Mouse (Mus musculus): ENCODE measurements around the gene Ackr2.

DNA sequence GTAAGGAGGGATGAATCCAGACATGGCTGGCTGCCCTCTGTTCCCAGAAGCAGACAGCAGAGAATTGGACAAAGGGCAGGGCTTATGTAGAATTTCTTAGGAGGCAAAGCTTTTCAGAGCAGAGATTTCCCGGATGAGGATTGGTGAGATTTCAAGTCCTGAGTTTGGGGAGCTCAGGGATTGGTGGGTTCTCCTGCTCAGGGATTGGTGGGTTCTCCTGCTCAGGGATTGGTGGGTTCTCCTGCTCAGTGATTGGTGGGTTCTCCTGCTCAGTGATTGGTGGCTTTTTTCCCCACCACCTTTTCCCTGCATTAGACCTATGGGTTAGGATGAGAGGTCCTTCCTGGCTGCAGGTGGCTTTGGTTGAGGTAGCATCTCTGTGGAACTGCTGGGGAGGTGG lies 38.8 kb downstream of the Ackr2 start:
- no peak for TF ChIP-seq GATA1 (IDR thresholded peaks at IDR 0.05; ENCODE audit: low read length)
- TF ChIP-seq TAL1 (IDR thresholded peaks at IDR 0.05; ENCODE audit: low read length), result no peak

All from erythroblast, embryonic 14.5 days (primary cell).